Mouse (Mus musculus) embryonic facial prominence, embryonic 15.5 days (tissue): ENCODE data around the gene Zdhhc8. TPM values are rescaled to one million over a fixed set of nuclear protein-coding genes. Genes with fewer than 3 reads are reported as not detected.
A peak's percentile ranks its signal among the peaks of the same experiment; 100 is the strongest.

Experiments
- ATAC-seq: fragments of 200-750 bp; cut with Nextera tagmentation; 2 replicates; pipeline ENCODE4 v1.8.0; 2017; ENCODE audit warnings: low read depth, moderate TSS enrichment; ENCODE audit not compliant: insufficient number of reproducible peaks, low FRiP score, low TSS enrichment
- H3K27ac ChIP-seq: fragments of 300-500 bp; sonication (generic); replicated peaks from 2 replicates; pipeline ENCODE4 v1.5.1; 2015; ENCODE audit warnings: mild to moderate bottlenecking, inconsistent platforms
- H3K27me3 ChIP-seq: fragments of 300-500 bp; sonication (generic); 2 replicates; pipeline ENCODE4 v1.6.1; 2015; ENCODE audit warnings: inconsistent platforms
- H3K36me3 ChIP-seq: fragments of 300-500 bp; sonication (generic); 2 replicates; pipeline ENCODE4 v1.6.1; 2015; ENCODE audit warnings: mild to moderate bottlenecking, inconsistent platforms
- H3K4me1 ChIP-seq: fragments of 300-500 bp; sonication (generic); 2 replicates; pipeline ENCODE4 v1.6.1; 2015; ENCODE audit warnings: inconsistent platforms
- H3K4me2 ChIP-seq: fragments of 300-500 bp; sonication (generic); replicated peaks from 2 replicates; pipeline ENCODE4 v1.6.1; 2015; ENCODE audit warnings: mild to moderate bottlenecking, inconsistent platforms
- H3K4me3 ChIP-seq: fragments of 300-500 bp; sonication (generic); replicated peaks from 2 replicates; pipeline ENCODE4 v1.5.1; 2015; ENCODE audit warnings: mild to moderate bottlenecking, inconsistent platforms
- H3K9ac ChIP-seq: fragments of 300-500 bp; sonication (generic); 2 replicates; pipeline ENCODE4 v1.6.1; 2015; ENCODE audit warnings: inconsistent platforms
- H3K9me3 ChIP-seq: fragments of 300-500 bp; sonication (generic); replicated peaks from 2 replicates; pipeline ENCODE4 v1.6.1; 2016; ENCODE audit warnings: inconsistent platforms
- WGBS: fragments of 180-500 bp; shearing (Covaris S2); methylation state at CpG from one replicate; pipeline ENCODE4 v1.1.7; 2015; 5-methylcytosine and 5-hydroxymethylcytosine counted together
- polyA plus RNA-seq: library from polyadenylated mRNA; unstranded; fragments of >200 nt; fragmentation: Nextera tagmentation; extraction: Ambion mirVana; gene quantifications from 2 replicates; pipeline ENCODE4 v1.2.1, GENCODE M21; 2015

Gene Zdhhc8
- polyA plus RNA-seq, 1 experiment from 2014 or later = 24.3 TPM

DNA sequence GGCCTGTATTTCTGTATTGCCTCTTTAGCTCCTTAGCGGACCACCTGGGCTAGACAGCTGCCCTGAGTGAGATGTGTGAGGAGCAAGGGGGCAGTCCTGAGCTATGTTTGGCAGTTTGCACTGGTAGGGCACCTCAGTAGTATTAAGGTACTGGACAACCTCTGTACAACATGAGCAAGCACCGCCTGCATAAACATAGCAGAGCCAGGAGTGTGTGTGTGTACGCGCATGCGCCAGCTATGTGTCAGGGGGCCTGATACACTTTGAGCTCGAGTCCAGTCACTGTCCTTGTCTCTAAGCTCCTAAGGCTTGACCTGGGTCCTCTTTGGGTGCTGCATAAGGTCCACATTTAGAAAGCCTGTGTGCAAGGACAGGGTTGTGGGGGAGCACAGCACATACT, 4.3 kb downstream of the Zdhhc8 start:
- Histone ChIP-seq H3K4me3 (no peak overlapping the region), H3K9ac (no peak overlapping the region), H3K36me3 (peaks cover 31% of the 10 kb centered on the region), H3K9me3 (no peaks in the 10 kb centered on the region), H3K27me3 (no peaks in the 10 kb centered on the region), H3K27ac (0 out of 2 replicates have a peak overlapping the region, but pooled peaks have one; percentile 2), H3K4me1 (peaks cover 42% of the 10 kb centered on the region), H3K4me2 (no peak overlapping the region)
- WGBS = 90% methylated on average over 6 of the region's 6 CpGs
- ATAC-seq = no peak

DNA sequence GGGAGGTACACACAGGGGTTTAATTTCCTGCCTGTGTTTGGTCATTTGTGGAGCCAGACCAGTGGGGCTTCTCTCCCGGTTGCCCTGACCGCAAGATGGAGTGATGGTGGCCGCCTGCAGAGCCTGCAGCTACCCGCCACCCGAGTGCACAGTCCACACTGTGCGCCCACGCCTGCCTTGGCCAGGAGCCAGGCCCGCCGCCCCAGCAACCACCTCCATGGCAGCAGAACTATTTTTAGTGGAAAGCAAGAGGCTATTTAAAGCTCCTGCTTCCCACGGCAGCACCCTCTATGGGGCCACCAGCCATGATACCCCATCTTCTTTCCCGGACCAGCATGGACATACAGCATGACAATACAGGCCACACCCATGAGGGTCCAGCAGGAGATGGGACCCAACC, 5.3 kb downstream of the Zdhhc8 start:
- H3K27ac ChIP-seq = 0 out of 2 replicates have a peak overlapping the region, but pooled peaks have one; percentile 2
- H3K4me1 ChIP-seq = peaks cover 40% of the 10 kb centered on the region
- peaks cover 41% of the 10 kb centered on the region for H3K36me3 ChIP-seq
- no peaks in the 10 kb centered on the region for H3K9me3 ChIP-seq
- 0 out of 2 replicates have a peak overlapping the region, but pooled peaks have one; percentile 0 for H3K4me2 ChIP-seq
- WGBS = 60% methylated on average over 11 of the region's 11 CpGs
- H3K27me3 ChIP-seq = no peaks in the 10 kb centered on the region
- no peak overlapping the region for H3K4me3 ChIP-seq
- ATAC-seq = peak; percentile 39; the same call in 1 of the 2 replicates
- H3K9ac ChIP-seq = no peak overlapping the region

DNA sequence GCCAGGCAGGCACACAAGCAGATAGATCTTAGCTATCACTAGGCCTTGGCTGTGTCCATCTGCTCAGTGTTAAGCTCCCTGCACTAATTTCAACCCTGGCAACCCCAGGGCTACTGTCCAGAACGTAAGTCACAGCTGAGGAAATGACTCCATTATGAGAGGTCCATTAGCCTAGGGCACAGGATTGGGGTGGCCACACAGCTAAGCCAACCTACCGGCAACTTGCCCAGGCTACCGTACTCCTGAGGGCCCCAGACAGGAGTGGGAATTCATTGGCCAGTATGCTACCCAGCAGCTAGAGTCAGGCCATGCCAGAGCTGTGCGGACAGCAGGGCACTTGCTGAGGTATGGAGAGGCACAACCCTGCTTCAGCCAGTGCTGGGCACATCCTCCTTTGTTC, 6.1 kb downstream of the Zdhhc8 start:
- Histone ChIP-seq H3K27ac (no peak overlapping the region), H3K9ac (no peak overlapping the region), H3K4me2 (no peak overlapping the region), H3K27me3 (no peaks in the 10 kb centered on the region), H3K4me3 (no peak overlapping the region), H3K4me1 (peaks cover 33% of the 10 kb centered on the region), H3K9me3 (no peaks in the 10 kb centered on the region), H3K36me3 (peaks cover 48% of the 10 kb centered on the region)
- 83% methylated on average over 4 of the region's 4 CpGs for WGBS
- ATAC-seq = no peak

- Histone ChIP-seq H3K27ac (no peak overlapping the region), H3K4me1 (peaks cover 24% of the 10 kb centered on the region; the same call in 1 of the 2 replicates), H3K4me2 (no peak overlapping the region), H3K4me3 (no peak overlapping the region), H3K9me3 (no peaks in the 10 kb centered on the region), H3K27me3 (no peaks in the 10 kb centered on the region), H3K9ac (no peak overlapping the region), H3K36me3 (peaks cover 57% of the 10 kb centered on the region)
- 92% methylated on average over 20 of the region's 20 CpGs for WGBS
- no peak for ATAC-seq
Measured at GRCm38 (mm10) chr16:18227897-18228422, 7.0 kb downstream of the Zdhhc8 start.

GRCm38 (mm10) chr16:18227187-18227586, 7.7 kb downstream of the Zdhhc8 start:
- H3K4me2 ChIP-seq = no peak overlapping the region
- 93% methylated on average over 13 of the region's 13 CpGs for WGBS

DNA sequence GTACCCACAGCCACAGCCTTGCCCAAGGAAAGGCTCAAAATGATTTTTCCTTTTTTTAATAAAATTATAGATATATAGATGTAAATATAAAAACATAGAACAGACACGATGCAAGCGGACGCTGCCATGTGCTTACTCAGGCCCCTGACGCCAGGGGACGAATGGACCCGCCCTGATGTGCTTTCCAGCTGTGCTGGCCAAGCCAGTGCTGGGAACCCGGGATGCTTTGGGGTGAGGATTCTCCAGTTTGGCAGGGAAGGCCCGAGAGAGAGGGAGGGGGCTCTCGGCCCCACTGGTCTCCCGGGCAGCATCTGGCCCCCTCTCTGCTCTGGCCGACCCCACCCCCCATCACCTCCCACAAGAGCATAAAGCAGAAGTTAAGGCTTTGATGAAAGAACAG, 12.7 kb downstream of the Zdhhc8 start:
- H3K4me1 ChIP-seq = peaks cover 9% of the 10 kb centered on the region
- WGBS = 85% methylated on average over 11 of the region's 11 CpGs
- ATAC-seq = no peak
- no peaks in the 10 kb centered on the region for H3K9me3 ChIP-seq
- H3K9ac ChIP-seq = no peak overlapping the region
- H3K27ac ChIP-seq = no peak overlapping the region
- H3K4me3 ChIP-seq = no peak overlapping the region
- peaks cover 52% of the 10 kb centered on the region for H3K36me3 ChIP-seq
- no peaks in the 10 kb centered on the region for H3K27me3 ChIP-seq
- no peak overlapping the region for H3K4me2 ChIP-seq

More at GRCm38 (mm10) chr16:18227187-18227586, 7.7 kb downstream of the Zdhhc8 start:
- Histone ChIP-seq H3K9ac (no peak overlapping the region), H3K36me3 (peaks cover 63% of the 10 kb centered on the region), H3K27me3 (no peaks in the 10 kb centered on the region), H3K4me3 (no peak overlapping the region), H3K4me1 (peaks cover 24% of the 10 kb centered on the region; the same call in 1 of the 2 replicates), H3K9me3 (no peaks in the 10 kb centered on the region), H3K27ac (no peak overlapping the region)
- ATAC-seq = no peak

DNA sequence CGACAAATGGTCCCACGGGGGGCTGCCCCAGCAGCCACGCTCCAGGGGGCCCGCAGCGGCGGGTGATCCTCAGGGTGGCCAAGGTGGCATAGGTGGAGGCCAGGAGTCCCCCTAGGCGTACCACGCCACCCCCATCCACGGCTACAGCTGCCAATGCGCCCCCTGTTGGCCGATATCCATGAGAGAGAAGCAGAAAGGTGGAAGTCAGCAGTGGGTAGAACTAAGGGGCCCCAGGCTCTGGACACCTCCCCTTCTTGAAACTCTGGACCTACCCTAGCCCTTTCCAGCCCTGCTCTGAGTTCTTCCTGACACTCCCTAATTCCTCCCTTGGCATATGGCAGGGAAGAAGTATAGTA, 13.4 kb downstream of the Zdhhc8 start:
- Histone ChIP-seq H3K4me3 (no peak overlapping the region), H3K27ac (no peak overlapping the region), H3K4me2 (no peak overlapping the region), H3K36me3 (peaks cover 45% of the 10 kb centered on the region), H3K9ac (no peak overlapping the region), H3K9me3 (no peaks in the 10 kb centered on the region), H3K4me1 (peaks cover 9% of the 10 kb centered on the region), H3K27me3 (no peaks in the 10 kb centered on the region)
- WGBS = 78% methylated on average over 11 of the region's 11 CpGs
- no peak for ATAC-seq

- peaks cover 9% of the 10 kb centered on the region for H3K4me1 ChIP-seq
- H3K4me2 ChIP-seq = no peak overlapping the region
- WGBS = 77% methylated on average over 6 of the region's 6 CpGs
- no peaks in the 10 kb centered on the region for H3K27me3 ChIP-seq
- no peaks in the 10 kb centered on the region for H3K9me3 ChIP-seq
- H3K9ac ChIP-seq = no peak overlapping the region
- no peak overlapping the region for H3K4me3 ChIP-seq
- ATAC-seq = no peak
- no peak overlapping the region for H3K27ac ChIP-seq
- peaks cover 40% of the 10 kb centered on the region for H3K36me3 ChIP-seq
Measured at GRCm38 (mm10) chr16:18220856-18221542, 13.9 kb downstream of the Zdhhc8 start.

DNA sequence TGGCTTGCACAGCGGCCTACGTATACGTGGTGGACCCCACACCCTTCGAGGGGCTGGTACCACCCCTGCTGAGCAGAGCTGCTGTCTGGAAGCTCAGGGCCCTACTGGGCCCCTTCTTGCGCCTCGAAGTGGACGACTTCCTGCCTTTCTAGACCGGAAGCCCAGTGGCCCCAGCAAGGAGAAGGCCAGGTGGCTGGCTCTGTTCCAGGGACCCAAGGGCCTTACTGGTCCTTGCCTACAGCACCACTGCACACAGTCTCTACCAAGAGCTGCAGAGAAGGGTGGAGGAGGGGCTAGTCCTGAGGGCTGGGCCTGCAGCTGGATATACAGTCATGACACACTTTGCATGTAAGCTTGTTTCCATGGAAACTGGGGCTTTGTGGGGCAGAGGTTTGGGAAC, 14.9 kb downstream of the Zdhhc8 start:
- no peak for ATAC-seq
- Histone ChIP-seq H3K36me3 (peaks cover 30% of the 10 kb centered on the region), H3K9ac (no peak overlapping the region), H3K4me3 (no peak overlapping the region), H3K9me3 (no peaks in the 10 kb centered on the region), H3K27me3 (no peaks in the 10 kb centered on the region), H3K4me2 (no peak overlapping the region), H3K27ac (no peak overlapping the region), H3K4me1 (peaks cover 9% of the 10 kb centered on the region)
- 56% methylated on average over 8 of the region's 8 CpGs for WGBS

DNA sequence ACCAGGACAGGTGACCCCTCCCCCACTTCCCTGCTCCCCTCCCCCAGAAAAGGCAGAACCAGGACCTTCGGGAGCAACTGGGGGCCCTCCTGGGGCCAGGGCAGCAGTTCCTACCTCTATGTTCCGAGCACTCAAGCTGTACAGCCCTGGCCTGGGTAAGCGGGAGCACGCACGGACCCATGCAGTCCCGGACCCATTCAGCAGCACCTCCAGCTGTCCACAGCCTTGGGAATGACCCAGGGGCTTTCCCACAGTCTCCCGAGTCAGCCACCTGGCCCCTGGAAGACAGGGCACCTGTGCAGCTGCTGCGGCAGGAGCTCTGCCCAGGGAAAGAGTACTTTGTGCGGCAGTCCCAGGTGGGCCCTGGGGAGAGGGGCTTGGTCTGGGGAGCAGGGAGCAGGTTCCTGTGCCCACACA, 16.3 kb downstream of the Zdhhc8 start:
- H3K9ac ChIP-seq = no peak overlapping the region
- peaks cover 9% of the 10 kb centered on the region for H3K4me1 ChIP-seq
- no peaks in the 10 kb centered on the region for H3K9me3 ChIP-seq
- no peak for ATAC-seq
- H3K36me3 ChIP-seq = peaks cover 16% of the 10 kb centered on the region
- no peak overlapping the region for H3K4me3 ChIP-seq
- H3K27ac ChIP-seq = no peak overlapping the region
- H3K4me2 ChIP-seq = no peak overlapping the region
- no peaks in the 10 kb centered on the region for H3K27me3 ChIP-seq
- WGBS = 69% methylated on average over 9 of the region's 9 CpGs

DNA sequence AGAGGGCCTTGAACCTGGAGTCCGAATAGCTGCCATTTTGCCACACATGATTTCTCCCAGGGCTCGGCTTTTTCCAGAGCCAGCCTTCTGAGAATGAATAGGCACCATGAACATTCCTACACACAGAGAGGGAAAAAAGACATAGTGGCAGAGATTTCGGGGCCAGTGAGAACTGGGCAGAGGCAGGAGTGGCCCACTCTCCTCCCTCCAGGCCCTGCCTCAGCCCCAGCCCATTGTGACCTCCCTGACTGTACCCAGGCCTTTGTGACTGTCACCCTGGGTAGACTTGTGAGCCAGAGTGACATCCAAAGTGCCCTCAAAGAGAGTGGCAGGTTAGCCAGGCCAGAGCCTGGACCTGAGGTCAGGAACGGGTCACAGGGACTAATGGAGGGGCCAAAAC, 17.4 kb downstream of the Zdhhc8 start, which contains the start of gene Ccdc188:
Ccdc188 (plus strand) TSS at position 301 of the 400 bp plus-strand sequence.
- no peak within 1 kb of the TSS for H3K9ac ChIP-seq

More for the DNA sequence above, 17.4 kb downstream of the Zdhhc8 start, which contains the start of gene Ccdc188:
- H3K4me3 ChIP-seq = no peak within 1 kb of the TSS
- peaks cover 6% of the 10 kb centered on the region; the same call in 1 of the 2 replicates for H3K36me3 ChIP-seq
- WGBS = 83% methylated on average over 4 of the region's 4 CpGs
- H3K27me3 ChIP-seq = no peaks in the 10 kb centered on the region
- ATAC-seq = no peak
- peaks cover 9% of the 10 kb centered on the region for H3K4me1 ChIP-seq
- H3K4me2 ChIP-seq = no peak within 1 kb of the TSS
- no peak within 1 kb of the TSS for H3K27ac ChIP-seq
- H3K9me3 ChIP-seq = no peaks in the 10 kb centered on the region
